Mouse (Mus musculus) liver, postnatal 0 days (tissue): ENCODE results near the gene Tagln3.

ENCODE experiments used
- CTCF ChIP-seq: sonication (generic); IDR thresholded peaks from 2 replicates; pipeline ENCODE4 v1.5.1; 2016; ENCODE audit warnings: antibody characterized with exemption, low read depth
- EP300 ChIP-seq: IDR thresholded peaks from 2 replicates; pipeline ENCODE4 v1.6.1; 2016; ENCODE audit warnings: antibody characterized with exemption, low read depth, mild to moderate bottlenecking

DNA sequence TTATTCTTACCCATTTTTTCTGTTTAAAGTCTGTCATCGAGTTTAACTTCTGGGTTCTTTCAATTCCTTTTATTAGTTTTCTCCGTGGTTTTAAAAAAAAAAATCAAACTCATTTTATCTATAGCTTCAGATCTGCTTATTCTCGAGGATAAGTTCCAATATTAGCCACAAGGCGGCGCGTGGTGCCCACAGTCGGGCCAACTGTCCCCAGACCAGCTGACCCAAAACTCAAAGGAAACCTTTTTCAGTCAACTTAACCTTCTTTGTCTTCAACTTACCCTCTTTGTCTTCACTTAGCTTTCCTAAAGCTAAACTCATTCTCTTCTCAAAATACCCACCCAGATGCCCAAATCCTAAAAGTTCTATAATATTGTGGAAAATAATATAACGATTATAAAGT, 39.6 kb downstream of the Tagln3 start:
- peak; percentile 80 for TF ChIP-seq CTCF
- no peak for TF ChIP-seq EP300
